Mouse (Mus musculus) granulocyte monocyte progenitor cell, adult 5-6 weeks (primary cell): ENCODE data around the gene Irf2bp2. TPM values are rescaled to one million over a fixed set of nuclear protein-coding genes. Genes with fewer than 3 reads are reported as not detected.
"Not testable (repeated sequence)": the region's sequence is repeated elsewhere in the genome, so short reads cannot be mapped to it uniquely, and the experiment has no call there.

Source experiments
- ATAC-seq: replicated peaks from 2 replicates; pipeline ENCODE4 v1.8.0; 2016; ENCODE audit warnings: mild to moderate bottlenecking, moderate TSS enrichment, inconsistent platforms; ENCODE audit not compliant: poor library complexity, severe bottlenecking
- total RNA-seq, 2 experiments: library from RNA; stranded (forward) in 1 of 2; stranded (reverse) in 1 of 2; fragments of 200-712, 200-1000 nt in 1 of 2; fragments of >200 nt in 1 of 2; fragmentation: Nextera tagmentation in 1 of 2; gene quantifications; 2 replicates each; pipeline ENCODE4 v1.2.3; 2014 to 2017

Gene Irf2bp2
- total RNA-seq, 2 experiments from 2014 or later, result 112 TPM

- peak; percentile 52 for ATAC-seq
Observed at GRCm38 (mm10) chr8:126603241-126603947, 9.6 kb upstream of the Irf2bp2 start.

DNA sequence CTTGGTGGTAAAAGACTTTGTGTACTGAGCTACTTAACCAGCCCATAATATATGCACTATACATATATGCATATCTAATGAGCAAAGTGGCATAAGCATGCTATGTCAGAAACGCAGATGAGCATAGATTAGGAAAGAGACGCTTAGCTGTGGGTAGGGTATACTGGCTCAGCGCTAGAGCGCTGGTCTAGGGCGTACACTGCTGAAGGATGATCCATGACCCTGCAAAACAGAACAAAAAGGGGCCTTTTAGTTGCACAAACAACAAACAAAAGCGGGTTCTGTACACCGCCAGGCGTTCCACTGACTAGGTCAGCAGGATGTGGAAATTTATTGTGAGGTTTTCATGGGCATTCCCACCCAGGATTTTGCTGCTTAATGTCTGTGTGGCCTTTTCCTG, 8.9 kb upstream of the Irf2bp2 start:
- ATAC-seq, result peak; percentile 29

- no peak for ATAC-seq
Observed at GRCm38 (mm10) chr8:126601325-126601724, 7.5 kb upstream of the Irf2bp2 start.

DNA sequence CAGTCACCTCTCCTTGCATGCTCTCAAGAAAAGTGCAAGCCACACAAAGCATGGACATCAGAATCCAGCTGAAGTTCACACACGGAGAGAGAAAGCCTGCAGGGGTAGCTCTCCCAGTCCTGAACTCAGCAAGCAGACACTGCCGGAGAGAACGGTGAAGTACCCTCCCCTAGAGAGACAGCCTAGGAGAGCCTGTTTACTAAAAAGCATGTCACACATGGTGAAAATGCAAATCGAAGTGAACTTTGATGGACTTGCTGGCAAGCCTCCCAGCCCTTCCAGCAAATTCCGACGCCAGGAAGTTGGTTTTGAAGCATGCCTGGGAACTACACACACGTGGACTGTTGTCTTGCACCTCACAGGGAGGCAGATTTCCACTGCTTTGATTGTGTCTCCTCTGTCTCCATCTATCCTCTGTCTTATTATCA, 7.0 kb upstream of the Irf2bp2 start:
- no peak for ATAC-seq

- not testable (repeated sequence) for ATAC-seq
Observed at GRCm38 (mm10) chr8:126600388-126600787, 6.6 kb upstream of the Irf2bp2 start.

DNA sequence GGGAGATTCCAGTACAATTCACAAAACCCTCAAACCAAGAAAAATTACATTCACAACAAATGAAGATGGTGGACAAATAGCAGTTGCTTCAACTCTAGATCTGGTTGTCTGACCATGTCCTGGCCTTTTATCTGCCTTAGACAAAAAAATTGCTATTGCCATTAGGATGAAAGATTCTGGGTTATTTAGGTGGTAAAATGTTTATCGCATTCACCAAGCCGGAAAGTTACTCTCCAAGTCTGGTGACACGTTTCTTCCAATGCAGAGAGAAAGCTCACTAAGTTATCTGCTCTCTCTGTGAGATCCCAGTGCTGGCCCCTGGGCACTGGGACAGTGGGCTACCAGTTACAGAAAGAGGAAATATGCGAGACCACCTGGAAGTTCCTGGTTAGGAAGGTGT, 5.5 kb upstream of the Irf2bp2 start:
- no peak for ATAC-seq

GRCm38 (mm10) chr8:126598218-126598617, 4.4 kb upstream of the Irf2bp2 start:
- ATAC-seq, result peak; percentile 6; the same call in 1 of the 2 replicates

GRCm38 (mm10) chr8:126596721-126597120, 2.9 kb upstream of the Irf2bp2 start:
- no peak for ATAC-seq

- peak; percentile 49 for ATAC-seq
Observed at GRCm38 (mm10) chr8:126596097-126596634, 2.4 kb upstream of the Irf2bp2 start.

DNA sequence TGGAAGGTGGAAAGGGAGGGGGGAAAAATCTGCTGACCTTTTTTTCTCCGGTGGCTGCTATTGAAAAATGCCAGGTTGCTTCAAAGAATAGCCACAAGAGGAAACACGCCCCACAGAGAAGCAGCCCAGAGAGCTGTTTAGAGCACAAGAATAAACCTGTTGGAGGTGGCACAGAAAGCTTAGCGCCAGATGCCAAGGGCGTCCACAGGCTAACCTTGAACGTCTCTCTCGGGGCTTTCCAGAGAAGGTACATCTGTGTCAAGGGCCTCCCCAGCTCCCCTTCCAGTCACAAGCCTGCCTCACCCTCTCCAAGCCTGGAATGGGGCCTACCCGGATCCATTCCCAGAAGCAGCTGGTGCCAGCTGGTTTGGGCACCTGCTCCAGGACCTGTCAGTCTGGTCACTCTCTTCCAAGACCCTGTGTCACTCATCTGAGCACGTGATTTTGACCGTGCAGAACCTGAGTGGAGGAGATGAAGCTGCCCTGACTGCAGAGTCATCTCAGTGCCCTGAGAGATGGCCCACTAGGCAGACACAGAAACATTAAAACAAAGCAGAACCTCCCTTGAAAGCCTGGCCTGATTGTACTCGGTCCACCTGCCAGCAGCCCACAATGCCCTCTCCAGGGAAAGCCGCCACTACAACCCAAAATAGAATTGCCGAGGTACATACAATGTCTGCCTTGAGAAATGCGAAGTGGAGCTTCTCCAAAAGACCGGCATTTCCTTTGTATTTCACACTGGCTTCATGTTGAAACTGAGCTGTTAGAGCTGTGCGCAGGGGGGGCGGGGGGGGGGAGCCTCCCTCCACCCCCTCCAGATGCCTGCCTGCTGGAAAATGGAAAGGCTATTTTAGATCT, 1.6 kb upstream of the Irf2bp2 start:
- ATAC-seq, result peak; percentile 1

GRCm38 (mm10) chr8:126594481-126595000, 755 bp upstream of the Irf2bp2 start:
- peak; percentile 33 for ATAC-seq

GRCm38 (mm10) chr8:126592771-126593571, 815 bp downstream of the Irf2bp2 start:
- no peak for ATAC-seq

GRCm38 (mm10) chr8:126592381-126592770, 1.4 kb downstream of the Irf2bp2 start:
- ATAC-seq, result no peak

DNA sequence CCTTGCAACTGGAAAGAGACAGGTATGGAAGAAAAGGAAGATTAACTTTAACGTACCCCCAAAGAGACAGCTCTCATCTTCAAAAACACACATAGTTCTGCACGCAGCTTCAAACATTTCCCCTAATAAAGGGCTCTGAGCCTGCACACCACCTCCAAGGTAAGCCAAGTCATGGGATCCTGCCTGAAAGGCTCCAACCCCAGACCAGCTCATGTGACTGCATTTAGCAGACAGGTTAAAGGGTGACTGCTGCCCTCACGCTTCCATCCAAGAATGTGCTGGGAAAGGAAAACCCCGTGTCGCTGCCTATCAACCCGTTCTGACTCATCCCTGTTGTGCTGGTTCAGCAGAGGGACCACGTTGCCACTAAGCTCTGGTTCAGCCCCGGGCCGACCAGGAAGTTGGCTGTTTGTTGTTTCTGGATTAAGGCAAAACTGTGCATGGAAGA, 1.9 kb downstream of the Irf2bp2 start:
- ATAC-seq, result no peak

GRCm38 (mm10) chr8:126591141-126591820, 2.5 kb downstream of the Irf2bp2 start:
- peak; percentile 6 for ATAC-seq

- ATAC-seq, result no peak
Observed at GRCm38 (mm10) chr8:126590599-126590998, 3.2 kb downstream of the Irf2bp2 start.

DNA sequence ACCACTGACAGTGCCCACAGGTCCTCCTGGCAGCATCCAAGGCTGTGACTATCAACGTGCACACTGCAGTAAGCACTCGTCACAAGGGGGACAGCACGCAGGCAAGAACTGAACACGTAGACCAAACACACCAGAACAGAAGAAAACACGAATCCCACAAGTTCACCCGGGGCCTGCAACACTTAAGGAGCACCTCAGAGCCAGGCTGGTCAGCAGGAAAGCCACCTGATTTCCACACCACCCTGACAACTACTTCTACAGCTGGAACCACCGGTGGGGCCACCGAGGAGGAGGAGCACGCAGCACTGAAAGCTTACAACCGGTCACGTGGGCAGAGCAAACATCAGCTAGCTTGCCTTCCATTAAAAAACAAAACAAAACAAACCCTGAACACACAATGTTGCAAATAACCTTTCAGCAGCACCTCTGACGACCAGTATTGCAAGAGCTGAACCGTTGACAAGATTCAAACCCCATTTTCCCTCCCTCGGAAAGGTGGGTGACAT, 3.7 kb downstream of the Irf2bp2 start:
- ATAC-seq, result 0 out of 2 replicates have a peak, but pooled peaks have one; percentile 3

- ATAC-seq, result no peak
Observed at GRCm38 (mm10) chr8:126589507-126590023, 4.2 kb downstream of the Irf2bp2 start.
